Mouse (Mus musculus) liver, adult 2 months (tissue): ENCODE measurements around the gene Tshr. TPM values are rescaled to one million over a fixed set of nuclear protein-coding genes. Genes with fewer than 3 reads are reported as not detected.

ENCODE experiments used
- DNase-seq: peaks from one replicate; pipeline ENCODE4 v3.0.0-alpha.2; 2011; ENCODE audit warnings: low read depth, low spot score; ENCODE audit errors: extremely low read depth
- H3K27ac ChIP-seq: fragments of 200-500 bp; replicated peaks from 2 replicates; pipeline ENCODE4 v1.5.1; 2012; ENCODE audit warnings: low read depth, mild to moderate bottlenecking, control low read depth, inconsistent platforms, low read length; ENCODE audit not compliant: insufficient read depth
- H3K27me3 ChIP-seq: fragments of 200-500 bp; 2 replicates; pipeline ENCODE4 v1.6.1; 2012; ENCODE audit warnings: mild to moderate bottlenecking, moderate library complexity, low read length, inconsistent platforms; ENCODE audit not compliant: control insufficient read depth, insufficient read depth
- H3K36me3 ChIP-seq: fragments of 200-500 bp; 2 replicates; pipeline ENCODE4 v1.6.1; 2012; ENCODE audit warnings: low read length, inconsistent platforms; ENCODE audit not compliant: control insufficient read depth, insufficient read depth
- H3K4me1 ChIP-seq: fragments of 200-500 bp; 2 replicates; pipeline ENCODE4 v1.6.1; 2011; ENCODE audit warnings: low read length; ENCODE audit not compliant: control insufficient read depth, insufficient read depth
- H3K4me3 ChIP-seq: fragments of 200-500 bp; 2 replicates; pipeline ENCODE4 v1.5.1; 2011; ENCODE audit warnings: low read depth, mild to moderate bottlenecking, control low read depth, low read length, moderate library complexity; ENCODE audit not compliant: insufficient read depth
- H3K79me2 ChIP-seq: fragments of 200-500 bp; 2 replicates; pipeline ENCODE4 v1.6.1; 2012; ENCODE audit warnings: inconsistent platforms, mild to moderate bottlenecking, low read length, moderate library complexity; ENCODE audit not compliant: control insufficient read depth, insufficient read depth
- H3K9ac ChIP-seq: fragments of 200-500 bp; 2 replicates; pipeline ENCODE4 v1.6.1; 2012; ENCODE audit warnings: low read depth, mild to moderate bottlenecking, control low read depth, inconsistent platforms, low read length
- CTCF ChIP-seq: fragments of 200-500 bp; IDR thresholded peaks from 2 replicates; pipeline ENCODE4 v1.5.1; 2011; ENCODE audit warnings: low read depth, low read length, control low read depth
- POLR2A ChIP-seq: fragments of 200-500 bp; IDR thresholded peaks from 2 replicates; pipeline ENCODE4 v1.6.1; 2011; ENCODE audit warnings: low read length, control low read depth; ENCODE audit not compliant: insufficient read depth; ENCODE audit errors: extremely low read depth
- WGBS: fragments of 180-500 bp; shearing (Covaris S2); methylation state at CpG from one replicate; pipeline ENCODE4 v1.1.7; 2018; 5-methylcytosine and 5-hydroxymethylcytosine counted together
- polyA plus RNA-seq: library from polyadenylated mRNA; depleted of rRNA; stranded (reverse); fragments of >200 nt; gene quantifications from 2 replicates; pipeline ENCODE4 v1.2.3, GENCODE M21; 2012
- total RNA-seq: library from RNA; depleted of rRNA; stranded (reverse); fragments of >200 nt; gene quantifications from 2 replicates; pipeline ENCODE4 v1.2.3, GENCODE M21; 2014

Tshr gene
- total and polyA plus RNA-seq, 2 experiments, result not detected

DNA sequence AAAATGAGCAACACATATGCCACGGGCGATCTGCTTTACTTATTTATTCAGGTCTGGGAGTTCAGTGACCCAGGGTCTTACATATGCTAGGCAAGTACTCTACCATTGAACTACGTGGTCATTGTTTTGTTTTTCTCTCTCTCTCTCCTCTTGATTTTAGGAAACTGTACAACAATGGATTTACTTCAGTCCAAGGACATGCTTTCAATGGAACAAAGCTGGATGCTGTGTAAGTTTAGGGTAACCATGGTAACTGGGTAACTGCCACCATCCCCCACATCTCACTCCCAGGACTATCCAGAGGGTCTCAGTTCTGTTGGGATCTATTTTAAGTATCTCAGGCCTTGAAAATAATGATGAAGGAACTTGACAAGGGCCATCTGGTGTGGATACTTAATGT, 127.4 kb downstream of the Tshr start:
- TF ChIP-seq POLR2A (no peak), CTCF (no peak)
- no peaks in the 10 kb centered on the region for H3K79me2 ChIP-seq
- no peaks in the 10 kb centered on the region; the same call in 1 of the 2 replicates for H3K27me3 ChIP-seq
- no peaks in the 10 kb centered on the region for H3K4me1 ChIP-seq
- no peak overlapping the region for H3K4me3 ChIP-seq
- H3K36me3 ChIP-seq, result no peaks in the 10 kb centered on the region
- H3K9ac ChIP-seq, result no peak overlapping the region
- no peak for DNase-seq
- 81% methylated on average over 3 of the region's 3 CpGs for WGBS
- no peak overlapping the region for H3K27ac ChIP-seq

DNA sequence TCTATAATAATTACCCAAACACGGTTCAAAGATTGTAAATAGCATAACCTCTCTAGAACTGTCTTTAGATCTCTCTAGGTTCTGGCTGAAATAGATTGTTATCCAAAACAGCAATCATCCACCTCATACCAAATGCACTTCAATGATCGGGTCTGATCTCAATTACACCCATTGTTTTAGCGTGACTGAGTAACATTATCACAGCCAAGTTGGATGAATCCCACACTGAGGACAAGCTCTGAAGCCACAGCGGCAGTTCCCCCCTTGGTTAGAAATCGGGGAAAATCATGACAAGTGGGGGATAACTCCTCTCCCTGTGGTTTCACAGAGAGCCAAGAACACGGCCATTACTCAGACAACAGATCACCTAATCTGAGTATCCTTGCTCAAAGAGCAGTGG, 129.6 kb downstream of the Tshr start:
- Histone ChIP-seq H3K4me1 (no peaks in the 10 kb centered on the region), H3K27ac (no peak overlapping the region), H3K79me2 (no peaks in the 10 kb centered on the region), H3K36me3 (no peaks in the 10 kb centered on the region), H3K9ac (no peak overlapping the region), H3K4me3 (no peak overlapping the region), H3K27me3 (no peaks in the 10 kb centered on the region; the same call in 1 of the 2 replicates)
- TF ChIP-seq POLR2A, result no peak
- no peak for TF ChIP-seq CTCF
- DNase-seq, result no peak
- 81% methylated on average over 6 of the region's 6 CpGs for WGBS

DNA sequence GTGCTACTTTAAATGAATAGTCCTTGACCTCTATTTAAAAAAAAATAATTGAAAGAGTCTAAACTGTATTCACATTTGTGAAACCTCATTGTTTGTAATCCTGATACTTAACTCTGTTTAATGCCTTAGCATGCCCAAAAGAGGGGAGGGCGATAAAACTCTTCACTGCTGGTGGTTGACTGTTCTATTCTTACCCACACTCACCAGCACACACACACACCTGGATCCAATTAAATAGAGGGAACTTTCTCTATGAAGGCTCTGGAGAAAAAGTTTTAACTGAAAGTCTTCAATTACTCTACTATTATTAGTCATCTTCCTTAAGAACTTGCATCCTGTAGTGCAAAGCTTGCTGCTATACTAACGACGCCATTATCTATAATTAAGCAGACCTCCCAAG, 133.4 kb downstream of the Tshr start:
- no peak for DNase-seq
- no peak overlapping the region for H3K27ac ChIP-seq
- no peaks in the 10 kb centered on the region for H3K79me2 ChIP-seq
- no peaks in the 10 kb centered on the region for H3K36me3 ChIP-seq
- no peak for TF ChIP-seq POLR2A
- no peak for TF ChIP-seq CTCF
- no peak overlapping the region for H3K9ac ChIP-seq
- H3K4me3 ChIP-seq, result no peak overlapping the region
- WGBS, result 86% methylated on average over 3 of the region's 3 CpGs
- H3K27me3 ChIP-seq, result no peaks in the 10 kb centered on the region
- H3K4me1 ChIP-seq, result no peaks in the 10 kb centered on the region

DNA sequence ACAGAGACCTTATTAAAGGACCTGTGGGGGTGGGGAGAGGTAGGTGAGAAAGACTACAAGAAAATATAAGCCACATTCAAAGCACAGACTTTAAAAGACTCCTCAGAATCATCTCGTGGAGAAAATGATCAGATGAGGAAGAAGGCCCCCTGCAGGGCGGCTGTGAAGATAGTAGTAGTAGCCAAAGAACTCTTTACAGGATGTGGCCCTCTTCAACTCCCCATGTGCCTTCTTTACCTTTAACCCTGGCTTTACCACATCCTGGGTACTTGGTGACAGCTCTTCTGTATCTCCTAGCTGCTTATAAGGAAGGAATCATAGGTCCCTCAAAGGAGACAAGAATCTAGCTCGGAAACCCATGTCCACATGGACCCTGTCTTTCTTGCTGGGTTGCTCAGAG, 139.3 kb downstream of the Tshr start:
- no peak overlapping the region for H3K9ac ChIP-seq
- no peak overlapping the region for H3K4me3 ChIP-seq
- H3K27me3 ChIP-seq, result no peaks in the 10 kb centered on the region
- DNase-seq, result no peak
- WGBS, result 59% methylated on average over 3 of the region's 3 CpGs
- no peaks in the 10 kb centered on the region for H3K36me3 ChIP-seq
- H3K4me1 ChIP-seq, result no peaks in the 10 kb centered on the region
- no peak for TF ChIP-seq CTCF
- TF ChIP-seq POLR2A, result no peak
- no peak overlapping the region for H3K27ac ChIP-seq
- H3K79me2 ChIP-seq, result no peaks in the 10 kb centered on the region

DNA sequence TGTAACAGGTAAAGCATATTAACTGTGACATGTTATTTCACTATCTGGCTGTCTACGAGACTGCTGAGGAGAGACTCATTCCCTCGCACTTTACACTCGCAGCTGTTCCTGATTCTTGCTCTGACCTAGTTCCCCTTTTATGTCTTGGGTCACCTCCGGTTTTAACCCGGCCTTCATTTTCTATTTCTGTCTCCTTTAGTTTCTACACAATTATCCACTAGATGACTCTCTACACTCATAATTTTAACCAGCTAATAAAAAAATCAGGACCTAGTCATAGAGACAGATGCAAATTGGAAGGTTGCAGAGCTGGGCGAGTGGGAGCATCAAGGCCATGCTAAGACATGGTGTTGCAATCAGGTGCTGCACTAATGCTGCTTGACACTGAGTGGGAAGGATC, 150.2 kb downstream of the Tshr start:
- TF ChIP-seq CTCF (no peak), POLR2A (no peak)
- Histone ChIP-seq H3K27me3 (no peaks in the 10 kb centered on the region), H3K27ac (no peak overlapping the region), H3K4me3 (no peak overlapping the region), H3K36me3 (no peaks in the 10 kb centered on the region), H3K4me1 (no peaks in the 10 kb centered on the region), H3K79me2 (no peaks in the 10 kb centered on the region), H3K9ac (no peak overlapping the region)
- 83% methylated on average over 6 of the region's 6 CpGs for WGBS
- peak; percentile 5 for DNase-seq

DNA sequence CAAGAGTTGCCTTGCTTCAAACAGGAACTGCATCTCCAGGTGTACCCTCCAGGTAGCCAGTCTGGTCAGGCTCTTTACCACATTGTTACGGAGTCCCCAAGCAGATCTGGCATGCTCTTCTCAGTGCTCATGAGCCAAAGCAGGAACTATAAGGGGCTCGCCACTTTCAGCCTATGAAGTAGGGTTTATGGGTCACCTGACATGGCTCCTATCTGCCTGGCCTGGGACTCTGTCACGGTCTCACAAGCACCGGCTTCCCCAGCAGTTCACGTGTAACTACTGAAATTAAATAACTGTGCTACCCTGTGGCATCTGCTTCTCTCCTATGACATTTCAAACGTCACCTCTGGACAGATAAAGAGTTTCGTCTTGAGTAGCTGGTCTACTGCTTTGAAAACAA, 155.8 kb downstream of the Tshr start:
- WGBS, result 89% methylated on average over 7 of the region's 7 CpGs
- no peaks in the 10 kb centered on the region for H3K4me1 ChIP-seq

More for the DNA sequence above, 155.8 kb downstream of the Tshr start:
- H3K79me2 ChIP-seq, result no peaks in the 10 kb centered on the region
- no peak overlapping the region for H3K27ac ChIP-seq
- no peaks in the 10 kb centered on the region for H3K36me3 ChIP-seq
- H3K9ac ChIP-seq, result no peak overlapping the region
- H3K4me3 ChIP-seq, result no peak overlapping the region
- no peak for DNase-seq
- H3K27me3 ChIP-seq, result no peaks in the 10 kb centered on the region
- no peak for TF ChIP-seq CTCF
- no peak for TF ChIP-seq POLR2A
